Mouse (Mus musculus): Measurements from ENCODE around the gene Zdhhc13. TPM values are rescaled to one million over a fixed set of nuclear protein-coding genes. Genes with fewer than 3 reads are reported as not detected.

Zdhhc13 gene
- polyA plus RNA-seq, 1 experiment, result 21.3 TPM

GRCm38 (mm10) chr7:48834989-48835626 lies 46.3 kb downstream of the Zdhhc13 start:
- Histone ChIP-seq H3K27ac (ENCODE audit: insufficient read depth, low read length) (no peak overlapping the region), H3K4me3 (ENCODE audit: insufficient read depth, low read length) (no peak overlapping the region), H3K4me1 (ENCODE audit: control insufficient read depth, insufficient read depth, low read length) (no peaks in the 10 kb centered on the region; the same call in 1 of the 2 replicates)
- no peak for TF ChIP-seq CTCF (IDR thresholded peaks at IDR 0.05; ENCODE audit: extremely low read depth, insufficient read depth, low read length)
- TF ChIP-seq POLR2A (IDR thresholded peaks at IDR 0.05; ENCODE audit: extremely low read depth, insufficient read depth, low read length), result no peak

- H3K4me3 ChIP-seq (ENCODE audit: insufficient read depth, low read length), result no peak overlapping the region
- no peak overlapping the region for H3K27ac ChIP-seq (ENCODE audit: insufficient read depth, low read length)
- no peak for TF ChIP-seq POLR2A (IDR thresholded peaks at IDR 0.05; ENCODE audit: extremely low read depth, insufficient read depth, low read length)
- H3K4me1 ChIP-seq (ENCODE audit: control insufficient read depth, insufficient read depth, low read length), result no peaks in the 10 kb centered on the region; the same call in 1 of the 2 replicates
These were observed 48.1 kb downstream of the Zdhhc13 start for GRCm38 (mm10) chr7:48836949-48837348.

- H3K27ac ChIP-seq (ENCODE audit: insufficient read depth, low read length), result no peak overlapping the region
- H3K4me3 ChIP-seq (ENCODE audit: insufficient read depth, low read length), result no peak overlapping the region
- TF ChIP-seq CTCF (IDR thresholded peaks at IDR 0.05; ENCODE audit: extremely low read depth, insufficient read depth, low read length) (no peak), POLR2A (IDR thresholded peaks at IDR 0.05; ENCODE audit: extremely low read depth, insufficient read depth, low read length) (no peak)
- no peaks in the 10 kb centered on the region; the same call in 1 of the 2 replicates for H3K4me1 ChIP-seq (ENCODE audit: control insufficient read depth, insufficient read depth, low read length)
These were observed 49.6 kb downstream of the Zdhhc13 start for GRCm38 (mm10) chr7:48838434-48838833.

GRCm38 (mm10) chr7:48840545-48840944 lies 51.7 kb downstream of the Zdhhc13 start:
- TF ChIP-seq CTCF (IDR thresholded peaks at IDR 0.05; ENCODE audit: extremely low read depth, insufficient read depth, low read length), result no peak
- no peak for TF ChIP-seq POLR2A (IDR thresholded peaks at IDR 0.05; ENCODE audit: extremely low read depth, insufficient read depth, low read length)
- Histone ChIP-seq H3K4me3 (ENCODE audit: insufficient read depth, low read length) (no peak overlapping the region), H3K4me1 (ENCODE audit: control insufficient read depth, insufficient read depth, low read length) (no peaks in the 10 kb centered on the region), H3K27ac (ENCODE audit: insufficient read depth, low read length) (no peak overlapping the region)

GRCm38 (mm10) chr7:48841538-48841937 lies 52.7 kb downstream of the Zdhhc13 start:
- Histone ChIP-seq H3K4me3 (ENCODE audit: insufficient read depth, low read length) (no peak overlapping the region), H3K4me1 (ENCODE audit: control insufficient read depth, insufficient read depth, low read length) (no peaks in the 10 kb centered on the region), H3K27ac (ENCODE audit: insufficient read depth, low read length) (no peak overlapping the region)
- TF ChIP-seq CTCF (IDR thresholded peaks at IDR 0.05; ENCODE audit: extremely low read depth, insufficient read depth, low read length) (no peak), POLR2A (IDR thresholded peaks at IDR 0.05; ENCODE audit: extremely low read depth, insufficient read depth, low read length) (no peak)

- TF ChIP-seq POLR2A (IDR thresholded peaks at IDR 0.05; ENCODE audit: extremely low read depth, insufficient read depth, low read length), result no peak
- no peak for TF ChIP-seq CTCF (IDR thresholded peaks at IDR 0.05; ENCODE audit: extremely low read depth, insufficient read depth, low read length)
These were observed 53.5 kb downstream of the Zdhhc13 start for GRCm38 (mm10) chr7:48842353-48842752.

GRCm38 (mm10) chr7:48843541-48843940 lies 54.7 kb downstream of the Zdhhc13 start:
- Histone ChIP-seq H3K27ac (ENCODE audit: insufficient read depth, low read length) (no peak overlapping the region), H3K4me3 (ENCODE audit: insufficient read depth, low read length) (no peak overlapping the region), H3K4me1 (ENCODE audit: control insufficient read depth, insufficient read depth, low read length) (no peaks in the 10 kb centered on the region)
- TF ChIP-seq CTCF (IDR thresholded peaks at IDR 0.05; ENCODE audit: extremely low read depth, insufficient read depth, low read length) (no peak), POLR2A (IDR thresholded peaks at IDR 0.05; ENCODE audit: extremely low read depth, insufficient read depth, low read length) (no peak)

More at GRCm38 (mm10) chr7:48842353-48842752, 53.5 kb downstream of the Zdhhc13 start:
- no peaks in the 10 kb centered on the region for H3K4me1 ChIP-seq (ENCODE audit: control insufficient read depth, insufficient read depth, low read length)
- H3K27ac ChIP-seq (ENCODE audit: insufficient read depth, low read length), result no peak overlapping the region
- no peak overlapping the region for H3K4me3 ChIP-seq (ENCODE audit: insufficient read depth, low read length)

GRCm38 (mm10) chr7:48845213-48845973 lies 56.6 kb downstream of the Zdhhc13 start:
- Histone ChIP-seq H3K27ac (ENCODE audit: insufficient read depth, low read length) (no peak overlapping the region), H3K4me3 (ENCODE audit: insufficient read depth, low read length) (no peak overlapping the region), H3K4me1 (ENCODE audit: control insufficient read depth, insufficient read depth, low read length) (no peaks in the 10 kb centered on the region)
- TF ChIP-seq CTCF (IDR thresholded peaks at IDR 0.05; ENCODE audit: extremely low read depth, insufficient read depth, low read length) (no peak), POLR2A (IDR thresholded peaks at IDR 0.05; ENCODE audit: extremely low read depth, insufficient read depth, low read length) (no peak)

GRCm38 (mm10) chr7:48846755-48847154 lies 58.0 kb downstream of the Zdhhc13 start:
- no peaks in the 10 kb centered on the region for H3K4me1 ChIP-seq (ENCODE audit: control insufficient read depth, insufficient read depth, low read length)
- no peak overlapping the region for H3K4me3 ChIP-seq (ENCODE audit: insufficient read depth, low read length)
- no peak for TF ChIP-seq CTCF (IDR thresholded peaks at IDR 0.05; ENCODE audit: extremely low read depth, insufficient read depth, low read length)
- TF ChIP-seq POLR2A (IDR thresholded peaks at IDR 0.05; ENCODE audit: extremely low read depth, insufficient read depth, low read length), result no peak
- H3K27ac ChIP-seq (ENCODE audit: insufficient read depth, low read length), result no peak overlapping the region
